Mouse (Mus musculus) megakaryocyte, embryonic 14.5 days (primary cell): ENCODE measurements around the gene C2cd5.

ENCODE experiments used
- FLI1 ChIP-seq: IDR thresholded peaks from 2 replicates; pipeline ENCODE4 v1.6.1; 2012; ENCODE audit warnings: low read length, inconsistent platforms, mixed read lengths
- GATA1 ChIP-seq: IDR thresholded peaks from 3 replicates; pipeline ENCODE4 v1.6.1; 2012; ENCODE audit warnings: mixed read lengths, low read length, inconsistent platforms, borderline replicate concordance

DNA sequence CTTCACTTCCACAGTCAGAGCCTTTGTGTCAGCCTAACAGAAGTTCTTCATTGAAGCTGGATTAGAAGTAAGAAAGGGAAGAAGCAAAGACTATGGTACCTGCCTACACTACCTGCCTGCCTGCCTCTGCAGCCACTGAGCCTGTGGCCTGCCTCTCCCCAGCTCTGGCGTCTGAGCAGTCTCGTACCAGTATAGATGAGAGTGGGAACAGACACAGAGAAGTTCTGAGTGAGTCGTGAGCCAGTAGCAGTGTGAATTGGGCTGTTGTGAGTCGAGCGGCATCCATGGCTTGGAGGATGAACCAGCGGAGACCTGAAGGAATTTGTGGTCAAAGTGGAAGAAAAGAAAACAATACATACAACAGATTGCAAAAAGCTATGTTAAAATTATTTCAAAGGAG is 26.5 kb downstream of the C2cd5 start:
- TF ChIP-seq GATA1, result no peak
- TF ChIP-seq FLI1, result no peak
